Mouse (Mus musculus) liver, postnatal 0 days (tissue): Measurements from ENCODE around the gene Ncor1. TPM values are rescaled to one million over a fixed set of nuclear protein-coding genes. Genes with fewer than 3 reads are reported as not detected.

Experiments
- ATAC-seq: fragments of 200-750 bp; cut with Nextera tagmentation; 2 replicates; pipeline ENCODE4 v1.8.0; 2017; ENCODE audit warnings: mild to moderate bottlenecking, moderate library complexity
- DNase-seq: peaks from one replicate; pipeline ENCODE4 v3.0.0-alpha.2; 2016
- H3K27ac ChIP-seq: fragments of 300-500 bp; sonication (generic); 2 replicates; pipeline ENCODE4 v1.5.1; 2014; ENCODE audit warnings: antibody characterized with exemption, moderate library complexity, mild to moderate bottlenecking, low read depth
- H3K27me3 ChIP-seq: fragments of 300-500 bp; sonication (generic); 2 replicates; pipeline ENCODE4 v1.6.1; 2014; ENCODE audit warnings: low read length, control low read depth, mixed read lengths; ENCODE audit not compliant: insufficient read depth
- H3K36me3 ChIP-seq: fragments of 300-500 bp; sonication (generic); replicated peaks from 2 replicates; pipeline ENCODE4 v1.6.1; 2014; ENCODE audit warnings: mild to moderate bottlenecking, control low read depth, low read length, moderate library complexity, mixed read lengths; ENCODE audit not compliant: insufficient read depth
- H3K4me1 ChIP-seq: fragments of 300-500 bp; sonication (generic); 2 replicates; pipeline ENCODE4 v1.6.1; 2014; ENCODE audit warnings: antibody characterized with exemption, mild to moderate bottlenecking, control low read depth; ENCODE audit not compliant: insufficient read depth
- H3K4me2 ChIP-seq: fragments of 300-500 bp; sonication (generic); 2 replicates; pipeline ENCODE4 v1.6.1; 2014; ENCODE audit warnings: low read depth, mild to moderate bottlenecking, low read length, moderate library complexity, mixed read lengths
- H3K4me3 ChIP-seq: fragments of 300-500 bp; sonication (generic); 2 replicates; pipeline ENCODE4 v1.5.1; 2014; ENCODE audit warnings: low read depth, low read length
- H3K9ac ChIP-seq: fragments of 300-500 bp; sonication (generic); replicated peaks from 2 replicates; pipeline ENCODE4 v1.6.1; 2014; ENCODE audit warnings: mild to moderate bottlenecking, moderate library complexity
- H3K9me3 ChIP-seq: fragments of 300-500 bp; sonication (generic); 2 replicates; pipeline ENCODE4 v1.6.1; 2016; ENCODE audit warnings: mild to moderate bottlenecking, control low read depth, low read length, mixed read lengths
- CTCF ChIP-seq: sonication (generic); IDR thresholded peaks from 2 replicates; pipeline ENCODE4 v1.5.1; 2016; ENCODE audit warnings: antibody characterized with exemption, low read depth
- EP300 ChIP-seq: IDR thresholded peaks from 2 replicates; pipeline ENCODE4 v1.6.1; 2016; ENCODE audit warnings: antibody characterized with exemption, low read depth, mild to moderate bottlenecking
- WGBS: fragments of 180-500 bp; shearing (Covaris S2); extraction: QIAGEN DNeasy Blood & Tissue Kit; methylation state at CpG from one replicate; pipeline ENCODE4 v1.1.7; 2014; ENCODE audit not compliant: insufficient replicate concordance; 5-methylcytosine and 5-hydroxymethylcytosine counted together
- polyA plus RNA-seq: library from polyadenylated mRNA; unstranded; fragments of >200 nt; fragmentation: Nextera tagmentation; extraction: Ambion mirVana; gene quantifications from 2 replicates; pipeline ENCODE4 v1.2.1, GENCODE M21; 2015

Gene Ncor1
- polyA plus RNA-seq, 1 experiment from 2014 or later, result 52.0 TPM

- WGBS, result under 1% methylated on average over 41 of the region's 42 CpGs
- Histone ChIP-seq H3K9ac (peak overlapping the region; percentile 97), H3K4me1 (peaks cover 13% of the 10 kb centered on the region), H3K27me3 (no peaks in the 10 kb centered on the region), H3K4me3 (peak overlapping the region; percentile 87), H3K27ac (peak overlapping the region; percentile 98), H3K4me2 (peak overlapping the region; percentile 92), H3K36me3 (0 out of 2 replicates have a peak, but pooled peaks cover 6% of the 10 kb centered on the region), H3K9me3 (no peaks in the 10 kb centered on the region)
- peak; percentile 58 for ATAC-seq
- no peak for TF ChIP-seq EP300
- peak; percentile 37 for TF ChIP-seq CTCF
- peak; percentile 66 for DNase-seq
These were observed 1.7 kb downstream of the Ncor1 start for GRCm38 (mm10) chr11:62456483-62457172.

GRCm38 (mm10) chr11:62456021-62456482, 2.3 kb downstream of the Ncor1 start:
- ATAC-seq, result no peak
- Histone ChIP-seq H3K9me3 (no peaks in the 10 kb centered on the region), H3K36me3 (0 out of 2 replicates have a peak, but pooled peaks cover 6% of the 10 kb centered on the region), H3K27ac (peak overlapping the region; percentile 98), H3K4me2 (peak overlapping the region; percentile 92), H3K9ac (peak overlapping the region; percentile 97), H3K27me3 (no peaks in the 10 kb centered on the region), H3K4me3 (peak overlapping the region; percentile 87), H3K4me1 (peaks cover 13% of the 10 kb centered on the region)
- WGBS, result 10% methylated on average over 3 of the region's 3 CpGs
- TF ChIP-seq CTCF, result no peak
- no peak for TF ChIP-seq EP300
- DNase-seq, result no peak

GRCm38 (mm10) chr11:62455193-62455592, 3.1 kb downstream of the Ncor1 start:
- H3K9ac ChIP-seq, result no peak overlapping the region
- no peaks in the 10 kb centered on the region for H3K27me3 ChIP-seq
- no peak for TF ChIP-seq EP300
- no peak for TF ChIP-seq CTCF
- H3K4me3 ChIP-seq, result 0 out of 2 replicates have a peak overlapping the region, but pooled peaks have one; percentile 87
- H3K4me1 ChIP-seq, result peaks cover 13% of the 10 kb centered on the region
- 29% methylated on average over 1 of the region's 1 CpGs for WGBS
- peak overlapping the region; percentile 92 for H3K4me2 ChIP-seq
- H3K36me3 ChIP-seq, result 0 out of 2 replicates have a peak, but pooled peaks cover 6% of the 10 kb centered on the region
- no peak for ATAC-seq
- DNase-seq, result no peak
- H3K27ac ChIP-seq, result no peak overlapping the region
- H3K9me3 ChIP-seq, result no peaks in the 10 kb centered on the region

- H3K27ac ChIP-seq, result no peak overlapping the region
- H3K9ac ChIP-seq, result no peak overlapping the region
- 90% methylated on average over 6 of the region's 6 CpGs for WGBS
- 0 out of 2 replicates have a peak, but pooled peaks cover 15% of the 10 kb centered on the region for H3K36me3 ChIP-seq
- no peak for ATAC-seq
- H3K9me3 ChIP-seq, result no peaks in the 10 kb centered on the region
- H3K27me3 ChIP-seq, result no peaks in the 10 kb centered on the region
- TF ChIP-seq EP300, result no peak
- TF ChIP-seq CTCF, result no peak
- no peak overlapping the region for H3K4me2 ChIP-seq
- no peak for DNase-seq
- no peaks in the 10 kb centered on the region for H3K4me1 ChIP-seq
- no peak overlapping the region for H3K4me3 ChIP-seq
These were observed 9.4 kb downstream of the Ncor1 start for GRCm38 (mm10) chr11:62448971-62449370.

- DNase-seq (no peak), ATAC-seq (no peak)
- 85% methylated on average over 3 of the region's 3 CpGs for WGBS
- Histone ChIP-seq H3K27ac (no peak overlapping the region), H3K27me3 (no peaks in the 10 kb centered on the region), H3K9ac (no peak overlapping the region), H3K4me3 (no peak overlapping the region), H3K4me2 (no peak overlapping the region), H3K4me1 (no peaks in the 10 kb centered on the region), H3K9me3 (no peaks in the 10 kb centered on the region), H3K36me3 (0 out of 2 replicates have a peak, but pooled peaks cover 9% of the 10 kb centered on the region)
- TF ChIP-seq EP300 (no peak), CTCF (no peak)
These were observed 12.5 kb downstream of the Ncor1 start for GRCm38 (mm10) chr11:62445799-62446198.

GRCm38 (mm10) chr11:62440670-62441315, 17.5 kb downstream of the Ncor1 start:
- Histone ChIP-seq H3K4me3 (no peak overlapping the region), H3K36me3 (peaks cover 16% of the 10 kb centered on the region), H3K9me3 (no peaks in the 10 kb centered on the region), H3K4me1 (no peaks in the 10 kb centered on the region), H3K4me2 (no peak overlapping the region), H3K27ac (no peak overlapping the region), H3K27me3 (no peaks in the 10 kb centered on the region), H3K9ac (no peak overlapping the region)
- TF ChIP-seq CTCF (no peak), EP300 (no peak)
- ATAC-seq (no peak), DNase-seq (no peak)
- WGBS, result 90% methylated on average over 9 of the region's 9 CpGs
